Mouse (Mus musculus) lung, embryonic 16.5 days (tissue): ENCODE data around the gene Cacna1d. TPM values are rescaled to one million over a fixed set of nuclear protein-coding genes. Genes with fewer than 3 reads are reported as not detected.

ENCODE experiments used
- ATAC-seq: fragments of 200-750 bp; cut with Nextera tagmentation; 2 replicates; pipeline ENCODE4 v1.8.0; 2017; ENCODE audit warnings: low read depth, mild to moderate bottlenecking, moderate library complexity
- H3K27ac ChIP-seq: fragments of 300-500 bp; sonication (generic); 2 replicates; pipeline ENCODE4 v1.5.1; 2014; ENCODE audit warnings: mild to moderate bottlenecking, control low read depth, low read length
- H3K27me3 ChIP-seq: fragments of 300-500 bp; sonication (generic); 2 replicates; pipeline ENCODE4 v1.6.1; 2014; ENCODE audit warnings: low read depth, low read length, mixed read lengths; ENCODE audit not compliant: control insufficient read depth, insufficient read depth
- H3K36me3 ChIP-seq: fragments of 300-500 bp; sonication (generic); 2 replicates; pipeline ENCODE4 v1.6.1; 2014; ENCODE audit warnings: low read length; ENCODE audit not compliant: control insufficient read depth, insufficient read depth
- H3K4me1 ChIP-seq: fragments of 300-500 bp; sonication (generic); replicated peaks from 2 replicates; pipeline ENCODE4 v1.6.1; 2014; ENCODE audit warnings: low read length, mixed read lengths; ENCODE audit not compliant: control insufficient read depth, insufficient read depth
- H3K4me2 ChIP-seq: fragments of 300-500 bp; sonication (generic); 2 replicates; pipeline ENCODE4 v1.6.1; 2014; ENCODE audit warnings: low read depth, low read length, control low read depth
- H3K4me3 ChIP-seq: fragments of 300-500 bp; sonication (generic); 2 replicates; pipeline ENCODE4 v1.5.1; 2014; ENCODE audit warnings: mild to moderate bottlenecking, low read length, control low read depth
- H3K9ac ChIP-seq: fragments of 300-500 bp; sonication (generic); 2 replicates; pipeline ENCODE4 v1.6.1; 2014; ENCODE audit warnings: low read length, control low read depth
- H3K9me3 ChIP-seq: fragments of 300-500 bp; sonication (generic); 2 replicates; pipeline ENCODE4 v1.6.1; 2016; ENCODE audit warnings: low read length; ENCODE audit not compliant: control insufficient read depth
- WGBS: fragments of 180-500 bp; shearing (Covaris S2); extraction: QIAGEN DNeasy Blood & Tissue Kit; methylation state at CpG from one replicate; pipeline ENCODE4 v1.1.7; 2014; 5-methylcytosine and 5-hydroxymethylcytosine counted together
- polyA plus RNA-seq: library from polyadenylated mRNA; unstranded; fragments of >200 nt; fragmentation: Nextera tagmentation; extraction: Ambion mirVana; gene quantifications from 2 replicates; pipeline ENCODE4 v1.2.1, GENCODE M21; 2015

The Cacna1d gene
- polyA plus RNA-seq, 1 experiment from 2014 or later: 9.2 TPM

DNA sequence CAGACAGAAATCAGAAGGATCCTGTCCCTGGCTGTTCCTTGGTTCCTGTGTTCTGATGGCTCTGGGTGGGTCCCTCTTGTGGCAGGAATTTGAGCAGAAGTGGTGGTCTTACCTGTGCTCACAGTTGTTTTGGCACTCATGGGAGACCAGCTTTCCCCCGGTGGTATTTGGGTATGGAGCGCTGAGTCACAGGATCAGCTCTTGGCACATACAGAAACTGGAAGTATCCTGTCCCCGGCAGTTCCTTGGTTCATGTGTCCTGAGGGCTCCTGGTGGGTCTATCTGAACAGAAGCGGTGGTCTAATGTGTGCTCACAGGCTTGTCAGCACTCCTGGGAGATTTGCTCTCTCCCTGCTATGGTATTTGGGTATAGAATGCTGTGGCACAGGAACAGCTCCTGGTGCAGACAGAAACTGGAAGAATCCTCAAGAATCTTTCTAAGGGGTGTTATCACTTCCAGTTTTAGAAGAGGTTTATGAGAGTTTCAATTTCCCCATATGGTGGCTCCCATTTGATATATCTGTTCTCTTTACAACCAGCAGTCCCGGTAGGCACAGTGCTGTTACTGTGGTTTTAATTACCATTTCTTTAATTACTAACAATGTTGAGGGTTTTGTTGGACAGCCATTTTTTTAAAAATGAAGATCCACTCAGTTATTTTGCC, 300.8 kb downstream of the Cacna1d start:
- no peak overlapping the region for H3K27ac ChIP-seq
- H3K4me1 ChIP-seq: no peaks in the 10 kb centered on the region
- H3K4me3 ChIP-seq: no peak overlapping the region
- no peak overlapping the region for H3K9ac ChIP-seq
- no peak overlapping the region for H3K4me2 ChIP-seq
- no peaks in the 10 kb centered on the region for H3K9me3 ChIP-seq
- no peaks in the 10 kb centered on the region for H3K36me3 ChIP-seq
- no peaks in the 10 kb centered on the region for H3K27me3 ChIP-seq
- WGBS: 80% methylated on average over 5 of the region's 5 CpGs
- ATAC-seq: no peak

DNA sequence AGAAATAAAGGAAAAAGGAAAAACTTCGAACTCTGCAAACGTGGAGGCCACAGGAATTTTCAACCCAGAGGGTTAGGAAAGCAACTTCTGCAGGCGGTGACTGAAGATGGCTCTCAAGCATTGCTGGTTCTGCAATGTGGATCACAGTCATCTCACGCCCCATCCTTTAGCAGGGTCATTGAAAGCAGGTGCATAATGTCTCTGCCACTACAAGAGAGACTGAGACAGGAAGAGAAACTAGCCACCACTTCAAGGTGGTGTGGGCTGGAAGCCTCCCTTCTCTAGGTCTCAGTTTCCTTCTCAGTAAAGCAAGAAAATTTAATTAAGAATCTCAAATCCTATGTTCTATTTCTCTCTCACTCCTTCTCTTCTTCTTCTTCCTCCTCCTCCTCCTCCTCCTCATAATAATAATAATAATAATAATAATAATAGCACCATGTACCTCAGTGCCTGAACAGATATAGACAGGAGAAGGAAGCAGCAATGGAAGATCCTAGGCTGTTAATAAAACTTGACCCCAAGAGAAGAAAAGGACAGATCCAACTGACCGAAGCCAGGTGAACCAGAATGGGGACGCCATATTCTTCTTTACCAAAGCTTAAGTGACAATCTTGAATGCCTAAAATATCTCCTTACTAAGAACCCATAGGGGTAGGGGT, 305.5 kb downstream of the Cacna1d start:
- Histone ChIP-seq H3K36me3 (peaks cover 2% of the 10 kb centered on the region; the same call in 1 of the 2 replicates), H3K4me3 (no peak overlapping the region), H3K4me1 (peaks cover 6% of the 10 kb centered on the region), H3K4me2 (no peak overlapping the region), H3K9me3 (no peaks in the 10 kb centered on the region), H3K9ac (no peak overlapping the region), H3K27me3 (no peaks in the 10 kb centered on the region), H3K27ac (no peak overlapping the region)
- WGBS: 76% methylated on average over 6 of the region's 6 CpGs
- no peak for ATAC-seq

DNA sequence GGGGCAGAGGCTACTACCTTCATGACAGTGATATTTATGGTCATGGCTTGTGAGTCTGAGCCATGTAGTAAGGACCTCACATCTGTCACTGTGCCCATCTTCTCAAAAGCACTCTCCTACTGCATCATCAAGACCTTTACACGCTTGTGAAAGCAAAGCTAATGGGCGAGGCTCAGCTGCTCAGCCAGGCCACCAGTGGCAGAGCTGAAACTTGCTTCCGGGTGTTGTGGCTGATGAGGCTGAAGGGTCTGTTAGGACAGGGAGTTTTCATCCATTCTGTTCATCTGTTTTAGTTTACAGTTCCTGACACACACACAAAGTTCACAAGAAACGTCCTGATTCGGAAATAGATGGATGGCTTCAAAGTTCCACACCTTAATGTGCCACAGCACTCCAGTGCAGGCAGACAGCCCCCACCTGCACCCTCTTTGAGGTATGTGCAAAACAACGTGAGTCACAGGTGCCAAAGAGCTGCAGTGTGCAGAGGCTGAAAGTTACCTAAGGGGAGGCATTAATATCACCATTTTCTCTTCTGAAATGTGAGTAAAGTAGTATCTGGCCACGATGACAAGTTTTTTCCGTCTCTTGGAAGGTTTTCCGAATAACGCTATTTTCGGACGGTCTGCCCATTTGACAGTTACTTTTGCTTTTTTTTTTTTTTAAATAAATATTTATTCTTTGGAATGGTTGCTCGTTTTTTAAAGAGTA, 306.7 kb downstream of the Cacna1d start:
- no peak overlapping the region for H3K4me2 ChIP-seq
- H3K9me3 ChIP-seq: no peaks in the 10 kb centered on the region
- peaks cover 6% of the 10 kb centered on the region for H3K4me1 ChIP-seq
- 52% methylated on average over 13 of the region's 13 CpGs for WGBS
- ATAC-seq: peak; percentile 49; the same call in 1 of the 2 replicates
- peak overlapping the region; percentile 27; the same call in 1 of the 2 replicates for H3K27ac ChIP-seq
- H3K4me3 ChIP-seq: no peak overlapping the region
- no peak overlapping the region for H3K9ac ChIP-seq
- peaks cover 2% of the 10 kb centered on the region; the same call in 1 of the 2 replicates for H3K36me3 ChIP-seq
- H3K27me3 ChIP-seq: no peaks in the 10 kb centered on the region

DNA sequence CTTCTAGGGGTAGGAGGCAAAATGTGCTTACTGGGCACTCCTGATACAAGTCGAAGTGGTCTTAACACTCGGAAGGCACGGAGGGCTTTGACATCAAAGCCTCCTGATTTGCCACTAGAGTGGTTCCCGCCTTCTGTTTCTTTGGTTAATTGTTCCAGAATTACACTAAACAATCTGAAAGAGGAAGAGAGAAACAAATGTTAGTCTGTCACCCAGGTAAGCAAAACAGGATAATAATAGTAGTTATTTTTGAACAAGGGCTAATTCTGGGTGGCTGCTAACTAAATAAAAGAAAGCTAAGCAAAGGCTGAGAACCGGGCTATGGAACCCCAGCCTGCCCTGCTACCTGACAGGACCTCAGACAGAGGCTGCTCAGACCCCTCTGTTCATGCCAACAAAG, 307.2 kb downstream of the Cacna1d start:
- Histone ChIP-seq H3K27ac (no peak overlapping the region; the same call in 1 of the 2 replicates), H3K4me2 (no peak overlapping the region), H3K9ac (no peak overlapping the region), H3K36me3 (peaks cover 2% of the 10 kb centered on the region; the same call in 1 of the 2 replicates), H3K4me1 (peaks cover 6% of the 10 kb centered on the region), H3K4me3 (no peak overlapping the region), H3K9me3 (no peaks in the 10 kb centered on the region), H3K27me3 (no peaks in the 10 kb centered on the region)
- no peak for ATAC-seq
- 79% methylated on average over 5 of the region's 5 CpGs for WGBS

DNA sequence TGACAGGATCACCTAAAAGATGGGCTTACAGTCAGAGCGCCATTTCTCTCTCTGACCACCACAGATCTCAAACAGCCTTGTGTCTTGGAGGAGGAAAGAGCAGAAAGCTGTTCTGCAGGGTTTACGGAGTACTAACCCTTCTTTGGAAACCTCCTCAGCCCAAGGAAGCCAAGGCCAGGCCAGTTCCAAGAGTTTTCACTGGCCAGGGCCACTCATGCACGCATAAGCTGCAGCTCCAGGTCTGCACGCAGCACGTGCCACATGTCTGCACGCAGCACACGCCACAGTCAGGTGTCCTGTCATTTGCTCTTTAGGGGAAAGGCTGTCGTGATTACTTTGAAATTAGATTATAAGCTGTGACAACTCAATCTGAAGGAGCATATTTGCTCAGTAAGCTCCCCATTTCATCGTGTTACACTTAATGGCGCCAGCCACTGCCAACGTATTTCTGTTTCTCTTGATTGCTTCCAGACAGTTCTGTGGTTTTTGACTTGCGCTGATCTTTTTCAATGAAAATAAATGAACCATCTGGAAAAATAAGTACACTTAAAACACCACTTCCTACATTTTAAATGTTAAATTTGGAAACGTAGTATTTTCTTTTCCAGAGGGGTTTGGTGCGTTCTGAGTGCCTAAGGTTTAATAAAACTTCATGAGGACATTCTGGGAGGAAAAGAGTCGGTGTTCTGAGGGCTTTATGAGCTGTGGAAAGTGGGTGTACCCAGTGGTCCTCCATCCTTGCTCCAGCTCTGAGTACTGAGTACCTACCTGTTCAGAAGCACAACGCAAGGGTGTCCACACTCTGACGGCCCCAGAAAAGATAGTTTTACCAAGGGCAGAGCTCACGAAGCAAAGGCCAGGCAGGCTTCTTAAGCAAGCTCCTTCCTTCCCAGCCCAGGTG, 308.4 kb downstream of the Cacna1d start:
- H3K4me1 ChIP-seq: peaks cover 13% of the 10 kb centered on the region
- no peak overlapping the region for H3K9ac ChIP-seq
- no peak overlapping the region for H3K4me3 ChIP-seq
- peaks cover 2% of the 10 kb centered on the region; the same call in 1 of the 2 replicates for H3K36me3 ChIP-seq
- WGBS: 81% methylated on average over 18 of the region's 18 CpGs
- no peak for ATAC-seq
- no peaks in the 10 kb centered on the region for H3K27me3 ChIP-seq
- no peak overlapping the region for H3K27ac ChIP-seq
- no peaks in the 10 kb centered on the region for H3K9me3 ChIP-seq
- H3K4me2 ChIP-seq: no peak overlapping the region

DNA sequence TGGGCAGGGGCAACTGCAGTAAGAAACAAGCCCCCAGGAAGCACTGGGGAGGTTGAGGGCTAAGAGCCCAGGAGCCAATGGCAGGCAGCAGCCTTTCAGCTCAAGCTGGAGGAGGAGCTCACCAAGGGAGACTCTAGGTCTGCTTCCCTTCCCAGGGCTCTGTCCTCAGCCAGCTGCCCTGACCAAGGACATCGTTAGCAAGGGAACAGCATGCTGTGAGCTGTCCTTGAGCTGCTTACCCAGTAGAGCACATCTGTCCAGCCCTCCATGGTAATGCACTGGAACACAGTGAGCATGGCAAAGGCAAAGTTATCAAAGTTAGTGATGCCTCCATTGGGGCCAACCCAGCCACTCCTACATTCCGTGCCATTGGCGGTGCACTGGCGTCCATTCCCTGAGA, 312.9 kb downstream of the Cacna1d start:
- peaks cover 7% of the 10 kb centered on the region; the same call in 1 of the 2 replicates for H3K4me1 ChIP-seq
- ATAC-seq: no peak
- no peaks in the 10 kb centered on the region for H3K9me3 ChIP-seq
- no peaks in the 10 kb centered on the region for H3K27me3 ChIP-seq
- no peak overlapping the region for H3K9ac ChIP-seq
- H3K4me2 ChIP-seq: no peak overlapping the region
- 80% methylated on average over 4 of the region's 4 CpGs for WGBS
- H3K36me3 ChIP-seq: no peaks in the 10 kb centered on the region
- no peak overlapping the region for H3K27ac ChIP-seq
- H3K4me3 ChIP-seq: no peak overlapping the region

DNA sequence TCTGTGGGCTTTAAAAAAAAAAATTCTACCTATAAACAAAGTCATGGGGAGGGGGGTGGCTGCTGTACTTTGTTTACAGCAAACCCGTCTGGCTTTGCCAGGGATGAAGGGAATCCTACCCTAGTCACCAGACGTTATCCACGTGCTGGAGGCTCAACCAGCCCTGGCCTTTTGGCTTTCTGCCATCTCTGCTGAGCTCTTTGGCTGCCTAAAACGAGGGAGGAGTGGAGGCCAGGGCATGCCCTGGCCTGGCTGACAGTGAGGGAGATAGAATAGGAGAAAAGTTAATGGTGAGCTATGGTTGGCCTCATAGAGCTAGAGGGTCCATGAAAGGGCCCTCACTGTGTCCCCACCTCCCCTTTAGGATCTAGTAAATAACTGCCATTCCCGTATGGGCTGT, 313.4 kb downstream of the Cacna1d start:
- H3K4me1 ChIP-seq: peaks cover 7% of the 10 kb centered on the region; the same call in 1 of the 2 replicates
- H3K4me2 ChIP-seq: no peak overlapping the region
- 15% methylated on average over 5 of the region's 5 CpGs for WGBS
- H3K9ac ChIP-seq: no peak overlapping the region
- H3K27me3 ChIP-seq: no peaks in the 10 kb centered on the region
- H3K27ac ChIP-seq: no peak overlapping the region
- peak; percentile 52; the same call in 1 of the 2 replicates for ATAC-seq
- no peaks in the 10 kb centered on the region for H3K9me3 ChIP-seq
- no peak overlapping the region for H3K4me3 ChIP-seq
- no peaks in the 10 kb centered on the region for H3K36me3 ChIP-seq

DNA sequence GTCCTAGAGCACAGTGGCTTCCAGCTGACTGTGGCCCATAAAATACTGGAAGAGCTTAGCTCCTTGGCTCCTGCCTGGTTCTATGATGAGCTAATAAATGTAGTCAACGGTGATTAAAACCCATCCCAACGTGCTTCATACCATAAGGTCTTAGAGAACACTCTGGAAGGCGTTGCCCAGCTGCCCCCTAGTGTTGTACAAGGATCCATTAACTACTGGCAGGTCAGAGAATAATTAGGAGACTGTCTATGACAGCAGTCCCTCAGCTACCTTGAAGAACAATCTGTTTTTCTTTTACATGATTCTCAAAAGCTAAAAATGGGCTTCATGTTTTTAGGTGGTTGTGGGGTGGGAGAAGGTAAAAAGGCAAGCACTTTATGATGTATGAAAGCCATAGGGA, 315.9 kb downstream of the Cacna1d start:
- H3K9me3 ChIP-seq: no peaks in the 10 kb centered on the region
- H3K4me1 ChIP-seq: peaks cover 7% of the 10 kb centered on the region; the same call in 1 of the 2 replicates
- H3K9ac ChIP-seq: no peak overlapping the region
- H3K4me2 ChIP-seq: no peak overlapping the region
- no peak for ATAC-seq
- H3K4me3 ChIP-seq: no peak overlapping the region
- H3K36me3 ChIP-seq: no peaks in the 10 kb centered on the region
- H3K27ac ChIP-seq: no peak overlapping the region
- WGBS: 55% methylated on average over 3 of the region's 3 CpGs
- no peaks in the 10 kb centered on the region for H3K27me3 ChIP-seq
